Mouse (Mus musculus): ENCODE measurements around the gene Sacm1l. TPM values are rescaled to one million over a fixed set of nuclear protein-coding genes. Genes with fewer than 3 reads are reported as not detected.
A peak's percentile ranks its signal among the peaks of the same experiment; 100 is the strongest.

Gene Sacm1l
- polyA plus RNA-seq, 1 experiment from 2014 or later, result 57.4 TPM

GRCm38 (mm10) chr9:123491917-123492585 is 37.5 kb upstream of the Sacm1l start:
- peaks cover 26% of the 10 kb centered on the region for H3K4me1 ChIP-seq
- no peaks in the 10 kb centered on the region for H3K9me3 ChIP-seq (replicated peaks)
- H3K27ac ChIP-seq (replicated peaks), result peak overlapping the region; percentile 43
- H3K4me3 ChIP-seq (replicated peaks), result no peak overlapping the region
- H3K9ac ChIP-seq (replicated peaks), result no peak overlapping the region
- H3K36me3 ChIP-seq, result no peaks in the 10 kb centered on the region
- no peaks in the 10 kb centered on the region for H3K27me3 ChIP-seq (replicated peaks)
- WGBS, result 66% methylated on average over 9 of the region's 9 CpGs
- no peak overlapping the region for H3K4me2 ChIP-seq
- ATAC-seq (ENCODE audit: low FRiP score), result peak; percentile 66; the same call in 1 of the 2 replicates

- Histone ChIP-seq H3K9ac (replicated peaks) (no peak overlapping the region), H3K9me3 (replicated peaks) (no peaks in the 10 kb centered on the region), H3K4me2 (peak overlapping the region; percentile 40), H3K4me3 (replicated peaks) (no peak overlapping the region), H3K27ac (replicated peaks) (no peak overlapping the region), H3K27me3 (replicated peaks) (no peaks in the 10 kb centered on the region), H3K4me1 (peaks cover 11% of the 10 kb centered on the region), H3K36me3 (no peaks in the 10 kb centered on the region)
- 29% methylated on average over 13 of the region's 13 CpGs for WGBS
- no peak for ATAC-seq (ENCODE audit: low FRiP score)
Observed at GRCm38 (mm10) chr9:123496665-123497064, 32.9 kb upstream of the Sacm1l start.

GRCm38 (mm10) chr9:123497906-123498305 is 31.7 kb upstream of the Sacm1l start:
- WGBS, result 91% methylated on average over 5 of the region's 5 CpGs
- no peak for ATAC-seq (ENCODE audit: low FRiP score)

GRCm38 (mm10) chr9:123500480-123500879 is 29.1 kb upstream of the Sacm1l start:
- Histone ChIP-seq H3K4me1 (peaks cover 4% of the 10 kb centered on the region; the same call in 1 of the 2 replicates), H3K36me3 (no peaks in the 10 kb centered on the region), H3K9me3 (replicated peaks) (no peaks in the 10 kb centered on the region), H3K27me3 (replicated peaks) (no peaks in the 10 kb centered on the region), H3K4me3 (replicated peaks) (no peak overlapping the region), H3K27ac (replicated peaks) (no peak overlapping the region), H3K4me2 (no peak overlapping the region), H3K9ac (replicated peaks) (no peak overlapping the region)
- 89% methylated on average over 4 of the region's 4 CpGs for WGBS
- no peak for ATAC-seq (ENCODE audit: low FRiP score)

More at GRCm38 (mm10) chr9:123497906-123498305, 31.7 kb upstream of the Sacm1l start:
- H3K4me2 ChIP-seq, result no peak overlapping the region
- H3K4me3 ChIP-seq (replicated peaks), result no peak overlapping the region
- H3K36me3 ChIP-seq, result no peaks in the 10 kb centered on the region
- H3K27ac ChIP-seq (replicated peaks), result no peak overlapping the region
- no peaks in the 10 kb centered on the region for H3K27me3 ChIP-seq (replicated peaks)
- no peaks in the 10 kb centered on the region for H3K9me3 ChIP-seq (replicated peaks)
- no peak overlapping the region for H3K9ac ChIP-seq (replicated peaks)
- peaks cover 4% of the 10 kb centered on the region; the same call in 1 of the 2 replicates for H3K4me1 ChIP-seq

- H3K4me1 ChIP-seq, result no peaks in the 10 kb centered on the region
- H3K27ac ChIP-seq (replicated peaks), result no peak overlapping the region
- H3K4me2 ChIP-seq, result no peak overlapping the region
- no peak for ATAC-seq (ENCODE audit: low FRiP score)
- no peaks in the 10 kb centered on the region for H3K9me3 ChIP-seq (replicated peaks)
- 75% methylated on average over 5 of the region's 5 CpGs for WGBS
- no peak overlapping the region for H3K4me3 ChIP-seq (replicated peaks)
- H3K9ac ChIP-seq (replicated peaks), result no peak overlapping the region
- H3K36me3 ChIP-seq, result no peaks in the 10 kb centered on the region
- H3K27me3 ChIP-seq (replicated peaks), result no peaks in the 10 kb centered on the region
Observed at GRCm38 (mm10) chr9:123503171-123503834, 26.3 kb upstream of the Sacm1l start.

- no peak overlapping the region for H3K9ac ChIP-seq (replicated peaks)
- ATAC-seq (ENCODE audit: low FRiP score), result peak; percentile 59; the same call in 1 of the 2 replicates
- no peak overlapping the region for H3K4me3 ChIP-seq (replicated peaks)
- H3K4me2 ChIP-seq, result no peak overlapping the region
- H3K9me3 ChIP-seq (replicated peaks), result no peaks in the 10 kb centered on the region
- no peaks in the 10 kb centered on the region for H3K36me3 ChIP-seq
- H3K27me3 ChIP-seq (replicated peaks), result no peaks in the 10 kb centered on the region
- no peak overlapping the region for H3K27ac ChIP-seq (replicated peaks)
- WGBS, result 5% methylated on average over 2 of the region's 2 CpGs
- no peaks in the 10 kb centered on the region for H3K4me1 ChIP-seq
Observed at GRCm38 (mm10) chr9:123504325-123504724, 25.2 kb upstream of the Sacm1l start.

GRCm38 (mm10) chr9:123505598-123505997 is 24.0 kb upstream of the Sacm1l start:
- Histone ChIP-seq H3K4me2 (no peak overlapping the region), H3K4me1 (peaks cover 8% of the 10 kb centered on the region), H3K27me3 (replicated peaks) (no peaks in the 10 kb centered on the region), H3K9me3 (replicated peaks) (no peaks in the 10 kb centered on the region), H3K36me3 (no peaks in the 10 kb centered on the region), H3K27ac (replicated peaks) (no peak overlapping the region; the same call in 1 of the 2 replicates), H3K4me3 (replicated peaks) (no peak overlapping the region), H3K9ac (replicated peaks) (no peak overlapping the region)
- 86% methylated on average over 1 of the region's 1 CpGs for WGBS
- no peak for ATAC-seq (ENCODE audit: low FRiP score)

GRCm38 (mm10) chr9:123506270-123507146 is 23.1 kb upstream of the Sacm1l start:
- 71% methylated on average over 4 of the region's 4 CpGs for WGBS
- Histone ChIP-seq H3K4me3 (replicated peaks) (no peak overlapping the region), H3K36me3 (no peaks in the 10 kb centered on the region), H3K27ac (replicated peaks) (no peak overlapping the region), H3K9me3 (replicated peaks) (no peaks in the 10 kb centered on the region), H3K27me3 (replicated peaks) (no peaks in the 10 kb centered on the region), H3K4me1 (peaks cover 8% of the 10 kb centered on the region), H3K4me2 (no peak overlapping the region), H3K9ac (replicated peaks) (no peak overlapping the region)
- no peak for ATAC-seq (ENCODE audit: low FRiP score)

- ATAC-seq (ENCODE audit: low FRiP score), result no peak
- peaks cover 8% of the 10 kb centered on the region for H3K4me1 ChIP-seq
- no peak overlapping the region for H3K4me3 ChIP-seq (replicated peaks)
- no peaks in the 10 kb centered on the region for H3K36me3 ChIP-seq
- H3K27me3 ChIP-seq (replicated peaks), result no peaks in the 10 kb centered on the region
- no peak overlapping the region for H3K4me2 ChIP-seq
- H3K9ac ChIP-seq (replicated peaks), result no peak overlapping the region
- H3K27ac ChIP-seq (replicated peaks), result no peak overlapping the region
- no peaks in the 10 kb centered on the region for H3K9me3 ChIP-seq (replicated peaks)
- WGBS, result 86% methylated on average over 2 of the region's 2 CpGs
Observed at GRCm38 (mm10) chr9:123507380-123507779, 22.2 kb upstream of the Sacm1l start.

GRCm38 (mm10) chr9:123508986-123509385 is 20.6 kb upstream of the Sacm1l start:
- no peaks in the 10 kb centered on the region for H3K9me3 ChIP-seq (replicated peaks)
- no peak overlapping the region for H3K9ac ChIP-seq (replicated peaks)
- no peak overlapping the region for H3K4me2 ChIP-seq
- H3K27me3 ChIP-seq (replicated peaks), result no peaks in the 10 kb centered on the region
- WGBS, result 88% methylated on average over 2 of the region's 2 CpGs
- no peaks in the 10 kb centered on the region for H3K36me3 ChIP-seq
- peaks cover 8% of the 10 kb centered on the region for H3K4me1 ChIP-seq
- H3K27ac ChIP-seq (replicated peaks), result no peak overlapping the region
- H3K4me3 ChIP-seq (replicated peaks), result no peak overlapping the region
- no peak for ATAC-seq (ENCODE audit: low FRiP score)

Data from neural tube, embryonic 15.5 days (tissue).